Mouse (Mus musculus) cerebellum, adult 8-10 months (tissue): ENCODE data around the gene Nsl1.
A peak's percentile ranks its signal among the peaks of the same experiment; 100 is the strongest.

Source experiments
- DNase-seq: peaks from one replicate; pipeline ENCODE4 v3.0.0; 2022

Gene Nsl1

GRCm38 (mm10) chr1:191096871-191097681 lies 34.3 kb downstream of the Nsl1 start:
- DNase-seq, result no peak

GRCm38 (mm10) chr1:191097802-191098747 lies 35.3 kb downstream of the Nsl1 start, which contains the start of gene Batf3:
Gene Batf3, plus strand, starts transcription at chr1:191097847.
- no peak for DNase-seq

GRCm38 (mm10) chr1:191099114-191099513 lies 36.3 kb downstream of the Nsl1 start:
- no peak for DNase-seq

GRCm38 (mm10) chr1:191099772-191100291 lies 37.0 kb downstream of the Nsl1 start:
- no peak for DNase-seq

- DNase-seq, result no peak
These were observed 40.0 kb downstream of the Nsl1 start for GRCm38 (mm10) chr1:191102730-191103370.

- DNase-seq, result no peak
These were observed 42.4 kb downstream of the Nsl1 start for GRCm38 (mm10) chr1:191105246-191105645.

GRCm38 (mm10) chr1:191107306-191107705 lies 44.5 kb downstream of the Nsl1 start:
- no peak for DNase-seq

GRCm38 (mm10) chr1:191109907-191110306 lies 47.1 kb downstream of the Nsl1 start:
- no peak for DNase-seq

- DNase-seq, result no peak
These were observed 48.3 kb downstream of the Nsl1 start for GRCm38 (mm10) chr1:191111146-191111545.

- DNase-seq, result no peak
These were observed 52.1 kb downstream of the Nsl1 start for GRCm38 (mm10) chr1:191114868-191115267.

GRCm38 (mm10) chr1:191115514-191116238 lies 52.9 kb downstream of the Nsl1 start:
- no peak for DNase-seq

GRCm38 (mm10) chr1:191122744-191123143 lies 59.9 kb downstream of the Nsl1 start:
- DNase-seq, result no peak

GRCm38 (mm10) chr1:191123696-191124095 lies 60.9 kb downstream of the Nsl1 start:
- no peak for DNase-seq

GRCm38 (mm10) chr1:191124288-191124687 lies 61.5 kb downstream of the Nsl1 start:
- DNase-seq, result no peak

- peak; percentile 10 for DNase-seq
These were observed 63.2 kb downstream of the Nsl1 start for GRCm38 (mm10) chr1:191125811-191126638.

GRCm38 (mm10) chr1:191131692-191132091 lies 68.9 kb downstream of the Nsl1 start:
- DNase-seq, result no peak

- no peak for DNase-seq
These were observed 69.4 kb downstream of the Nsl1 start for GRCm38 (mm10) chr1:191132240-191132639.

- no peak for DNase-seq
These were observed 70.1 kb downstream of the Nsl1 start for GRCm38 (mm10) chr1:191132934-191133333.

GRCm38 (mm10) chr1:191135406-191135805 lies 72.6 kb downstream of the Nsl1 start:
- DNase-seq, result no peak
